ENCODE assay signal across 8 mouse cellular contexts in genomic region chr17:34398711-34399393, GRCm38 (mm10). TPM values are rescaled to one million over a fixed set of nuclear protein-coding genes. Genes with fewer than 3 reads are reported as not detected.
A peak's percentile ranks its signal among the peaks of the same experiment; 100 is the strongest.
DNase-seq lines count a peak whose midpoint lies in the region; ATAC-seq and TF ChIP-seq lines count a peak whose summit lies in the region.

BC051142 (plus strand) TSS chr17:34398820.

- no peaks in the 10 kb centered on the region for H3K79me2 ChIP-seq in liver, adult 2 months (ENCODE audit: control insufficient read depth, insufficient read depth, low read length)

- peaks cover 8% of the 10 kb centered on the region for H3K4me1 ChIP-seq in erythroblast, embryonic 14.5 days (ENCODE audit: control insufficient read depth)
- no peaks in the 10 kb centered on the region for H3K4me1 ChIP-seq in embryonic fibroblast, embryonic 13.5 days (ENCODE audit: control insufficient read depth, insufficient read depth, low read length)
- H3K4me1 ChIP-seq in heart, embryonic 13.5 days: no peaks in the 10 kb centered on the region
- no peaks in the 10 kb centered on the region for H3K4me1 ChIP-seq in kidney, postnatal 0 days (replicated peaks; ENCODE audit: insufficient read depth, low read length)
- no peaks in the 10 kb centered on the region for H3K4me1 ChIP-seq in liver, adult 2 months (ENCODE audit: control insufficient read depth, insufficient read depth, low read length)

- H3K27me3 ChIP-seq in erythroblast, embryonic 14.5 days (ENCODE audit: control insufficient read depth): peaks cover 24% of the 10 kb centered on the region
- peaks cover 31% of the 10 kb centered on the region for H3K27me3 ChIP-seq in heart, embryonic 13.5 days (replicated peaks)
- no peaks in the 10 kb centered on the region for H3K27me3 ChIP-seq in kidney, postnatal 0 days (ENCODE audit: insufficient read depth, low read length)
- 0 out of 2 replicates have a peak, but pooled peaks cover 4% of the 10 kb centered on the region for H3K27me3 ChIP-seq in liver, adult 2 months (ENCODE audit: control insufficient read depth, insufficient read depth, low read length)

- TF ChIP-seq CTCF in embryonic fibroblast, embryonic 13.5 days (IDR thresholded peaks at IDR 0.05; ENCODE audit: borderline replicate concordance, insufficient read depth, low read length): no peak
- peak; percentile 13; the same call in 1 of the 2 replicates for TF ChIP-seq CTCF in kidney, postnatal 0 days (IDR thresholded peaks at IDR 0.05; ENCODE audit: low read depth)
- TF ChIP-seq CTCF in liver, adult 2 months (IDR thresholded peaks at IDR 0.05; ENCODE audit: low read depth, low read length): no peak

- no peaks in the 10 kb centered on the region for H3K36me3 ChIP-seq in erythroblast, embryonic 14.5 days (ENCODE audit: control insufficient read depth)
- no peaks in the 10 kb centered on the region for H3K36me3 ChIP-seq in heart, embryonic 13.5 days
- no peaks in the 10 kb centered on the region for H3K36me3 ChIP-seq in kidney, postnatal 0 days (ENCODE audit: insufficient read depth, low read length)
- no peaks in the 10 kb centered on the region for H3K36me3 ChIP-seq in liver, adult 2 months (ENCODE audit: control insufficient read depth, insufficient read depth, low read length)

- H3K4me2 ChIP-seq in heart, embryonic 13.5 days: peak within 1 kb of the TSS; percentile 78
- H3K4me2 ChIP-seq in kidney, postnatal 0 days (ENCODE audit: low read length): peak within 1 kb of the TSS; percentile 75

- peak within 1 kb of the TSS; percentile 51 for H3K4me3 ChIP-seq in erythroblast, embryonic 14.5 days (replicated peaks)
- peak within 1 kb of the TSS; percentile 49 for H3K4me3 ChIP-seq in embryonic fibroblast, embryonic 13.5 days (ENCODE audit: insufficient read depth, low read length)
- peak within 1 kb of the TSS; percentile 55 for H3K4me3 ChIP-seq in heart, embryonic 13.5 days
- H3K4me3 ChIP-seq in kidney, postnatal 0 days (replicated peaks; ENCODE audit: low read depth, low read length): peak within 1 kb of the TSS; percentile 51
- H3K4me3 ChIP-seq in liver, adult 2 months (ENCODE audit: insufficient read depth, low read depth, low read length): peak within 1 kb of the TSS; percentile 72

- no peak for ATAC-seq in erythroblast, adult 5-6 weeks (replicated peaks; ENCODE audit: low FRiP score, poor library complexity, severe bottlenecking)
- peak; percentile 46; the same call in 1 of the 2 replicates for ATAC-seq in heart, embryonic 13.5 days (ENCODE audit: extremely low read depth, insufficient number of reproducible peaks, low FRiP score, low TSS enrichment)
- ATAC-seq in kidney, postnatal 0 days (replicated peaks; ENCODE audit: low FRiP score, low read depth): peak; percentile 95
- ATAC-seq in monocyte, adult 5-6 weeks (replicated peaks; ENCODE audit: insufficient number of reproducible peaks, low FRiP score, low TSS enrichment, poor library complexity, severe bottlenecking): peak; percentile 80

- peak within 1 kb of the TSS; percentile 74 for H3K9ac ChIP-seq in heart, embryonic 13.5 days
- peak within 1 kb of the TSS; percentile 66 for H3K9ac ChIP-seq in kidney, postnatal 0 days (ENCODE audit: low read depth, low read length)
- H3K9ac ChIP-seq in liver, adult 2 months (ENCODE audit: low read depth, low read length): peak within 1 kb of the TSS; percentile 72

- peak; percentile 96 for DNase-seq in kidney, postnatal 0 days (ENCODE audit: low spot score)
- DNase-seq in liver, adult 2 months (ENCODE audit: extremely low read depth, low read depth, low spot score): peak; percentile 57
- DNase-seq in spleen, postnatal 4 days (ENCODE audit: low spot score in 2 of 2): peak; percentile 68 to 81

- no peaks in the 10 kb centered on the region for H3K9me3 ChIP-seq in erythroblast, embryonic 14.5 days (ENCODE audit: control insufficient read depth, low read length)
- H3K9me3 ChIP-seq in heart, embryonic 13.5 days: no peaks in the 10 kb centered on the region
- no peaks in the 10 kb centered on the region for H3K9me3 ChIP-seq in kidney, postnatal 0 days (replicated peaks; ENCODE audit: low read length)

- no peak within 1 kb of the TSS for H3K27ac ChIP-seq in embryonic fibroblast, embryonic 13.5 days (ENCODE audit: insufficient read depth, low read length)
- peak within 1 kb of the TSS; percentile 8; the same call in 1 of the 2 replicates for H3K27ac ChIP-seq in heart, embryonic 13.5 days (replicated peaks)
- H3K27ac ChIP-seq in kidney, postnatal 0 days: peak within 1 kb of the TSS; percentile 80
- H3K27ac ChIP-seq in liver, adult 2 months (replicated peaks; ENCODE audit: insufficient read depth, low read depth, low read length): peak within 1 kb of the TSS; percentile 15; the same call in 1 of the 2 replicates

- TF ChIP-seq POLR2A in embryonic fibroblast, embryonic 13.5 days (IDR thresholded peaks at IDR 0.05; ENCODE audit: low read depth, low read length): no peak
- no peak for TF ChIP-seq POLR2A in liver, adult 2 months (IDR thresholded peaks at IDR 0.05; ENCODE audit: extremely low read depth, insufficient read depth, low read length)

- 6% methylated on average over 34 of the region's 34 CpGs for WGBS in heart, embryonic 13.5 days
- 7% methylated on average over 34 of the region's 34 CpGs for WGBS in kidney, postnatal 0 days
- WGBS in liver, adult 2 months: 2% methylated on average over 34 of the region's 34 CpGs

RNA-seq across cellular contexts. Expression of gene BC051142, which starts in this region (rescaled TPM):
- polyA plus RNA-seq in erythroblast, embryonic 14.5 days (2012): not detected in 2 replicates
- total RNA-seq in erythroblast, adult 5-6 weeks (2015; ENCODE audit: low replicate concordance): not detected in 2 replicates
- not detected in 2 replicates for total RNA-seq in erythroblast, adult 5-6 weeks (2017; ENCODE audit: low replicate concordance)
- not detected in 2 replicates for polyA plus RNA-seq in embryonic fibroblast, embryonic 13.5 days (2011; ENCODE audit: insufficient read length, low read depth, missing spikeins)
- polyA plus RNA-seq in heart, embryonic 13.5 days (2015; fragmentation: Nextera tagmentation; extraction: Ambion mirVana): 0.19 TPM in 1 of 2 replicates, not detected in the other
- polyA plus RNA-seq in kidney, postnatal 0 days (2015; fragmentation: Nextera tagmentation; extraction: Ambion mirVana): 1.2 and 1.4 TPM in 2 replicates
- not detected in 2 replicates for total RNA-seq in liver, adult 2 months (2014; rRNA removed)
- polyA plus RNA-seq in liver, adult 2 months (2012; rRNA removed): 0.06 TPM in 1 of 2 replicates, not detected in the other
- total RNA-seq in monocyte, adult 5-6 weeks (2017): 2.6 to 4.7 TPM in 2 of 3 replicates, not detected in the other

Comparison
In these comparisons a context has a peak if more than half of its experiments do, and no peak if none do; other contexts are left out.
1. Peak in ATAC-seq, H3K4me3 ChIP-seq, H3K27ac ChIP-seq, H3K9ac ChIP-seq and H3K4me2 ChIP-seq in heart, embryonic 13.5 days; RNA of the gene not detected or under 1 TPM.
2. Peak in DNase-seq, H3K4me3 ChIP-seq, H3K27ac ChIP-seq and H3K9ac ChIP-seq in liver, adult 2 months; RNA of the gene not detected or under 1 TPM.